Mouse (Mus musculus): ENCODE measurements around the gene Rnf130.

Rnf130 gene

DNA sequence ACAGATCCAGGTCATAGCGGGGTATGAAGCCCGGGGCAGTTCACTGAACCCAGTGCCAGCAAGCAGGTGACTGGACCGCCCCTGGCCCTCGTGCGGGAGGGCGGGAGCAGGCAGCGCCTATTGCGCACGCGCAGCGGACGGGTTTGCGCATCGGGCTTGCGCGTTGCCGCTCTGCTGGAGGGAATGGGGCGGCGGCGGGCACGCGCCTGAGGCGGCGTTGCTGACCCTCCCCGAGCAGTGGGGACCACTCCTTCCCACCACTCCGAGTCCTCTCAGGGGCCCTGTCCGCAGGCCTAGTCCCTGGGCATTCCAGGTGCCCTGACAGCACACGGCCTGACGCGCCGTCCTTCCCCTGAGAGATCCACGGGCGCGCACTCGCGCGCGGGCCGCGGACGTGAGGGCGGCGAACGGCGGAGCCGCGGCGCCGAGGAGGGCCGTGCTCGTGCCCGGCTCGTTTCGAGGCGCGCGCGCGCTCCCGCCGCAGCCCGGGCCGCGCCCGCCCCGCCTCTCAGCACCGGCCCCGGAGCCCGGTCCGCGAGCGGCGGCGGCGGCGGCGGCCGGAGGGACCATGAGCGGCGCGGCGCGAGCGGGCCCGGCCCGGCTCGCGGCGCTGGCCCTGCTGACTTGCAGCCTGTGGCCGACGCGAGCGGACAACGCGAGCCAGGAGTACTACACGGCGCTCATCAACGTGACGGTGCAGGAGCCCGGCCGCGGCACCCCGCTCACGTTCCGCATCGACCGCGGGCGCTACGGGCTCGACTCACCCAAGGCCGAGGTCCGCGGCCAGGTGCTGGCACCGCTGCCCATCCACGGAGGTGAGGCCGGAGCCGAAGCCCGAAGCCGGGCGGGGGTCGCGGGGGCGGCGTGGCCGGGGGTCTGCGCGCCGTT is at the start of gene Rnf130:
Gene Rnf130, plus strand, starts transcription at position 514 of the 888 bp plus-strand sequence.
- DNase-seq: peak; percentile 96

DNA sequence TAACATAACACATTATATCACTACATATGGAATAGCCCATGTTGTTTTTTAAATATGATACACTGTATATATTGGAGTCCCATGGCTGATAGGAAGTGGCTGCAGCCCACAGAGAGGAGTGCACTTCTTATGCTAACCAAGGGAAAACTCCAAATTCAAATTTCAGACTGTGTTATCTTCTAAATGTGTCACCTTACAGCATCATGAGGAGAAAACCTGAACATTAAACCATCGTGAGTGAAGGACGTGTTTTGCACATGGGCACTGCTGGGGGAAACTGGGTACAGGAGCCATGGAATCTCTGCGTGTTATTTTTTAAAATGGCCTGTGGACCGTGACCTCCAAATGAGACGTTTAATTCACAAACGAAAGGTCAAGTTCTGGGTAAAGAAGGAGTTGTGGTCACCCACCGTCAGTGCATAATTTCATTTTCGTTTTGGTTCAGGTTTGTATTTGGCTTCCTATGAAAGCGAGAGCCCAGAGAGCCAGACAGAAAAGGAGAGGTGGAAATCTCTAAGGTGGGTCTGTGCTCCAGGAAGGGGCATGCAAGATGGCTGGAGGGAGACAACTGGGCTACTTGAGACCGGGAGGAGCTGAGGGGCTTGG is 47.1 kb upstream of the Rnf130 start:
- no peak for DNase-seq

- no peak for DNase-seq
Observed at GRCm38 (mm10) chr11:49978935-49979334, 46.2 kb upstream of the Rnf130 start.

- no peak for DNase-seq
Observed at GRCm38 (mm10) chr11:49980681-49981235, 44.4 kb upstream of the Rnf130 start.

- no peak for DNase-seq
Observed at GRCm38 (mm10) chr11:49981321-49981963, 43.7 kb upstream of the Rnf130 start.

GRCm38 (mm10) chr11:49982094-49982493 is 43.1 kb upstream of the Rnf130 start:
- no peak for DNase-seq

DNA sequence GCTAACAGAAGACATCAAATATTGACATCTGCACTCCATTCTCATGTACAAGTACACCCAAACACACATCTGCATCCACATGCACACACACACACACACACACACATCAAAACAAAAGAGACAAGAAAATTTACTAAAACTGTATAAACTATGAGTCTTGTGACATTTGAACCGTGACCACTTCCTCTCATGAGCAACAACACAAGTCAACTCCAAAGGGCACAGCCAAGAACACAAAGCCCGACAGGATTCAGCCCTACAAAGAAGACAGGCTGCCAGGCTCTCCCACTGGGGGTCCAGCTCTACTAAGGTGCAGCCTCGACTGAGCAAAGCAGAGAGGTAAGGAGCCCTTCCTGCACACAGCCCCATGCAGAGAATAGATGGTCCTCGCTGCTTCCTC is 42.3 kb upstream of the Rnf130 start:
- no peak for DNase-seq

- DNase-seq: no peak
Observed at GRCm38 (mm10) chr11:49983875-49984552, 41.1 kb upstream of the Rnf130 start.

DNA sequence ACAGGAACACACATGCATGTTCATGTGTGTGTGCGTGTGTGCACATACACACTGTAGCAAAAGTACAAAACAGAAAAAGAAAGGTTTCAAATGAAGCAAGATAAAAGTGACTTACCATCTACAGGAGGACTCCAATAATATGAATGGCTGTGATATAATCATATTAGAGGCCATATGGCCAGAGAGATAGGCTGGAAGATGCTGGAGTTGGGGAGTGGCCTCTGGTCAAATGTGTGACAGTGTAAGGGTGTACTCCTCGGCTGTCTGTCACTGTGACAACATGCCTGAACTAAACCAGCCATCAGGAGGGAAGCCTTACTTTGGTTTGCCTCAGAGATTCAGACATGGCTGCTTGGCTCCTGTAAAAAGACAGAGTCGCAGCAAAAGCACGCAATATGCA is 40.1 kb upstream of the Rnf130 start:
- no peak for DNase-seq

GRCm38 (mm10) chr11:49986277-49987036 is 38.7 kb upstream of the Rnf130 start:
- DNase-seq: peak; percentile 18

DNA sequence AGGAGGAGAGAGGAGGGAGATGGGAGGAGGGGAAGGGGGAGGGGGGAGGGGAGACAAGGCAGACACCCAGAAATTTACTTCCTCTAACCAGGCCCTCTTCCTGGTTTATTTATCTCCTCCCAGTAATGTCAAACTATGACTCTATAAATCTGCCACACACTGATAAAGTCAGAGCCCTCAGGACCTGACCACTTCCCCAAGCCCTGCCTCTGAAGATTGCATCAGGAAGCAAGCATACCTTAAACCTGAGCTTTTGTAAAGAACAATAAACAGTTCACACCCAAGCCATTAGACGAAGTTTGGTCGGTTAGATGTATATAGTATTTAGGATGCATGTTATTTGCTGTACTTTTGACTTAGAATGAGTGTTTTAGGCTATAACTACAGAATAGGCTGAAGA is 30.6 kb upstream of the Rnf130 start:
- no peak for DNase-seq

DNA sequence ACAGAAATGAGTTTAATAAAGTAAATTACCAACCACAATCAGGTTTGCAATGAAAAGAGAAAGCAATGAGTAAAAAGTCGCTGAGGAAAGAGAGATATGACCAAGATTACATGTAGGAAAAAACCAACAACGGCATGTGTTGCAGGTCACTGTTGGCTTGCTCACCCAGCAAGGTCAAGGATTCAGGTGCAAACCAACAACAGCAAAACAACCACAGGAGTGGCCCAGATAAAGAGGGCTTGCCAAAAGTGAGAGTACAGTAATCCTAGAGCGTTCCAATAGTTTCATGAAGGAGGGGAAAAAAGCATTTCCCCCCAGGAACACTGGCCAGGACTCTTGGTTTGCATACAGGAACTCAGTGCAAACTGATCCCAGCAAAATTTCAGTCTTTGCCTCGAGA is 28.7 kb upstream of the Rnf130 start:
- DNase-seq: no peak

DNA sequence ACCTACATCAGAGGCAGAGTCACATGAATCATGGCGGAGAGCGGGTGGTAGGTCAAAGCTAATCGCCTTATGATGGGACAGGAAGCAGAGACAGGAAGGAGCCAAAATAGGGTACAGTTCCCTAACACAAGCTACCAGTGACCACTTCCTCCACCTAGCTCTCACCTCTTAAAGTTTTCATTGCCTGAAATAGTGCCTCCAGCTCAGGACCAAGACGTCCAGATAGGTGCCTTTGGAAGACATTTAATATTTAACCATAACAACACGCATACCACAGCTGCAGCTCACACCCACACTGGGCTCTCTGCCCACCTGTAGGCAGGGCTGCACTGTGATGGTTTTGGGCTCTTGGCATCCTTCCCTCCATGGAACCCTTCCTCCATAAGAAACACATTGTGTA is 27.8 kb upstream of the Rnf130 start:
- DNase-seq: no peak

GRCm38 (mm10) chr11:50002853-50003252 is 22.3 kb upstream of the Rnf130 start:
- DNase-seq: no peak

DNA sequence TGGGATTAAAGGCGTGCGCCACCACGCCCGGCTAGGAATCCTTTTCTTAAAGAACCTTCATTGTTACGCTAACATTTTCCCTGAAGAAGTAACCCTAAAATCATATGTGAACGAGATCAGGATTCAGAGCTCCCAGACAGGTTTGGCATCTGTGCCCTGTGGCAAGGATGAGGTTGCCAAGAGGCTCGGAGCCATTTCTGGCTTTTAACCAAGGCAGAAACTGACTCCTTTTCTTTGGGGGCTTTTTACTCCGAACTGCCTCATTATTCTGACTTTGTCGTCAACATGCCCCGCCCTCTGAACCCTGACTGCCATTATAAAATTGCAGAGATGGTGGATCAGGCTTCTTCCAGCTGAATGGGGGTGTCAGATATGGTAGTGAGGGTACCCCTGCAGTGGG is 17.4 kb upstream of the Rnf130 start:
- no peak for DNase-seq

- no peak for DNase-seq
Observed at GRCm38 (mm10) chr11:50008231-50008630, 16.9 kb upstream of the Rnf130 start.

DNA sequence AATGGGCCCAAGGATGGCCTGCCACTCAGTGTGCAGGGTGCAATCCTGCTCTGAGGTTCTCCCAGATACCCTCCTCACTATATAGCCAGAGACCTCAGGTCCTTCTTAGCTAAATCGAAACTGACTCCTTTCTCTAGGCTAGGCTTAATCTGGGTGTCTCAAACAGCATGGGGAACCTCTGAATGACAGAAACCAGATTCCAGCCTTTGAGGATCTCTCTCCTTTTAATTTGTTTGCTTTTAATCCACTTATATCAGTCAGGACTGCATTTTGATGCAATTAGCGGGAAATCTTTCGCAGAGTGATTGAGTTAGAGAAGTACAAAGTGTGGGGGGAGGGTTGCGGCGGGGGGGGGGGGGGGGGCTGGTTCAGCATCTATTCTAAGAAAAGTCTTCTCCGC is 12.1 kb upstream of the Rnf130 start:
- no peak for DNase-seq

DNA sequence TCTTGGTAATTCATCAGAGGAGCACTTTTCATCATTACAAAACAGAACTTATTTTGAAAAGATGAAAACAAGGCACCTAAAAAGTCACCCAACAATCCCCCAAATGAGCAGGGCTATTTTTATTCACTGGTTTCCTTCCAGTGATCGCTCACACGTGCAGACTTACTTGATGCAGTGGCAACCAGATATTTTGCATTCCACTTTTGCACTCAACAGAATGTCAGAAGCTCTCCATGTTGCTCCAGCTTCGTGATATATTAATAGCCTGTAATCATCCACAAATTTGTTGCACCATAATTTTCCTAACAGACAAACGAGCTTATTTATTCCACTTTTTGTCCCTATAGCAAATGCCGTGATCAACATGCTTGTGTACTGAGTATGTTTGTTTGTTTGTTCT is 8.6 kb upstream of the Rnf130 start:
- DNase-seq: no peak

GRCm38 (mm10) chr11:50017511-50017910 is 7.6 kb upstream of the Rnf130 start:
- DNase-seq: no peak

- no peak for DNase-seq
Observed at GRCm38 (mm10) chr11:50018848-50019247, 6.3 kb upstream of the Rnf130 start.

- no peak for DNase-seq
Observed at GRCm38 (mm10) chr11:50022085-50022484, 3.1 kb upstream of the Rnf130 start.

DNA sequence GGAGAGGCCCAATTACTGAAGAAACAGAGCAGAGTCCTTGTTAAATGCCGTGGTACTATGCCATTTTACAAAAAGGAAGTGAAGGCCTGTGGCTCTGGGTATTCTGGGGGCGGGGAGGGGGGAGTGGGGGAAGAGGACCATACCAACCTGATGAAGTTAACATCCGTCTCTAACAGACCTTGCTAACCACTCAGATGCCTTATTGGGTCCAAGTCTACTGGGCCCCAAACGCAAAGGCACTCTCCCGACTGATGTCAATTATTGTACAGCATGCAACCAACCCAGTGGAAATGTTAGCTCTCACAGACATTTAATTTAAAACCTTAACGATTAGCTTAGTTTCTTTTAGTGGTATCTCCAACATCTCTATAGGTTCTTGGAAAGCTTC is 707 bp upstream of the Rnf130 start:
- no peak for DNase-seq

All from right cerebral cortex, postnatal 25 days (tissue).